Mouse (Mus musculus) limb, embryonic 15.5 days (tissue): ENCODE measurements at regions not wholly inside any gene's neighbourhood (a gene's known extent, or its start where the extent isn't known, plus 50 kb on each side); places are given as distances from the start of the nearest gene placed in this dataset.

ENCODE experiments used
- ATAC-seq: fragments of 200-750 bp; cut with Nextera tagmentation; 2 replicates; pipeline ENCODE4 v1.8.0; 2017; ENCODE audit warnings: low read depth, moderate TSS enrichment; ENCODE audit not compliant: insufficient number of reproducible peaks, low FRiP score, low TSS enrichment
- H3K27ac ChIP-seq: fragments of 300-500 bp; sonication (generic); 2 replicates; pipeline ENCODE4 v1.5.1; 2015; ENCODE audit warnings: moderate library complexity, mild to moderate bottlenecking, inconsistent platforms
- H3K27me3 ChIP-seq: fragments of 300-500 bp; sonication (generic); 2 replicates; pipeline ENCODE4 v1.6.1; 2015; ENCODE audit warnings: inconsistent platforms
- H3K36me3 ChIP-seq: fragments of 300-500 bp; sonication (generic); 2 replicates; pipeline ENCODE4 v1.6.1; 2015; ENCODE audit warnings: inconsistent platforms
- H3K4me1 ChIP-seq: fragments of 300-500 bp; sonication (generic); 2 replicates; pipeline ENCODE4 v1.6.1; 2015; ENCODE audit warnings: inconsistent platforms
- H3K4me2 ChIP-seq: fragments of 300-500 bp; sonication (generic); 2 replicates; pipeline ENCODE4 v1.6.1; 2015; ENCODE audit warnings: mild to moderate bottlenecking, inconsistent platforms
- H3K4me3 ChIP-seq: fragments of 300-500 bp; sonication (generic); 2 replicates; pipeline ENCODE4 v1.5.1; 2015; ENCODE audit warnings: mild to moderate bottlenecking, inconsistent platforms
- H3K9ac ChIP-seq: fragments of 300-500 bp; sonication (generic); 2 replicates; pipeline ENCODE4 v1.6.1; 2015; ENCODE audit warnings: inconsistent platforms
- H3K9me3 ChIP-seq: fragments of 300-500 bp; sonication (generic); 2 replicates; pipeline ENCODE4 v1.6.1; 2016; ENCODE audit warnings: inconsistent platforms
- WGBS: fragments of 180-500 bp; shearing (Covaris S2); methylation state at CpG from one replicate; pipeline ENCODE4 v1.1.7; 2015; 5-methylcytosine and 5-hydroxymethylcytosine counted together

DNA sequence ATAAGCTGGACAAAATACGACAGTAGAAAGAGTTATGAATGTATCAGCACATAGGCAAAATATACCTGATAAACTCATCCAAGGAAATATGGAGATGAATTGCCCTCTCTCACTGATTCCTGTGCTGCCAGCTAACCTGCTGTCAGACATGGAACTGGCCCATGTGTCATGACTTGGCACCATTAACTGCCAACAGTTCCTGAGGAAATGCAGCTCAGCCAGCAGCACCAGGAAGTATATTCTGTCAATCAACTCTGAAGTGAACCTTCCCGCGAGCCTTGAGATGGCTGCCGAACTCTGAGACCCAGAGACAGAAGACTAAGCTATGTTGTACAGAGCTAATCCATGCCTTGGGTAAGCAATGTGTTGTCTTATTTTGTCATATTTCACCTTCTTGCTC is 292.4 kb downstream of the Klf6 start:
- no peak overlapping the region for H3K27ac ChIP-seq
- H3K27me3 ChIP-seq, result no peaks in the 10 kb centered on the region
- no peak overlapping the region for H3K9ac ChIP-seq
- 80% methylated on average over 4 of the region's 4 CpGs for WGBS
- no peak overlapping the region for H3K4me3 ChIP-seq
- no peaks in the 10 kb centered on the region for H3K9me3 ChIP-seq
- no peak overlapping the region for H3K4me2 ChIP-seq
- H3K36me3 ChIP-seq, result no peaks in the 10 kb centered on the region
- no peaks in the 10 kb centered on the region for H3K4me1 ChIP-seq
- ATAC-seq, result no peak

DNA sequence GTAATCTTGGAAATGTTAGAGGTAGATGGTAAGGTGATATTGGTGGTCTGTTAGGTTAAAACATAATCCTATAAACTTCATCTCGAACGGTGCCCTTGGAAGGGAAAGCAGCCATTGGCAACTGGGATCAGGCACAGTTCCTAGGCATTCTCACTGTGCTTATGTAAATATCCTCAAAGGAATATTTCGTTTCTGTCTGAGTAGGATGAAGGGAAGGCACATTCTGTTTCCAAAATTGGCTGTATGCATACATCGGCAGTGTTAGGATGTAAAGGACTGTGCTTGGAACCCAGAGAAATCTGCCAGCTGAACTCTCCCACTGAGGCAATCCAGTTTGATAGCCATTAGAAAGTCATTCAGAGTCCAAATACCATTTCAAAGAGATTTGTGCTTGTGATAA is 294.9 kb downstream of the Klf6 start:
- no peak overlapping the region for H3K4me2 ChIP-seq
- ATAC-seq, result no peak
- no peak overlapping the region for H3K4me3 ChIP-seq
- H3K27ac ChIP-seq, result no peak overlapping the region
- no peak overlapping the region for H3K9ac ChIP-seq
- H3K9me3 ChIP-seq, result no peaks in the 10 kb centered on the region
- WGBS, result 70% methylated on average over 4 of the region's 4 CpGs
- no peaks in the 10 kb centered on the region for H3K36me3 ChIP-seq
- no peaks in the 10 kb centered on the region for H3K27me3 ChIP-seq
- no peaks in the 10 kb centered on the region for H3K4me1 ChIP-seq

DNA sequence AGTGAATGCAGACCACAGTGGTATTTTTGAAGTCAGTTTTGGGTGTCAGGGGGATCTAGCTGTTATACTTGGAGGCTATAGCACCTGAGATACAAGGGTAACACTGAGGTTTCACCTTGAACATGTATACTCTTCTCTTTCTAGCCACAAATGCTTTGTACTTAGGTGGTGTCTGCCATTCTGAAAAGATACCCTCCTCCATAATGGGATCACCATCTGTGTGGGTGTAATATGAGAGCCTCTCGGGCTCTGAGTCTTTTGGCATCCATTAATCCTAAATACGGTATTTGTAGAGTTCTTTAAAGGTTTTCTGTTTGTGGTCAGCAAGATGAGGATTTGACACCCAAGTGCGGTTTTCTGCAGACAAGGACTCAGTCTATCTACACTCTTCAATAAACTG is 295.7 kb downstream of the Klf6 start:
- Histone ChIP-seq H3K36me3 (no peaks in the 10 kb centered on the region), H3K4me1 (no peaks in the 10 kb centered on the region), H3K9me3 (no peaks in the 10 kb centered on the region), H3K4me3 (no peak overlapping the region), H3K27me3 (no peaks in the 10 kb centered on the region), H3K27ac (no peak overlapping the region), H3K9ac (no peak overlapping the region), H3K4me2 (no peak overlapping the region)
- 39% methylated on average over 3 of the region's 3 CpGs for WGBS
- 0 out of 2 replicates have a peak, but pooled peaks have one; percentile 30 for ATAC-seq

DNA sequence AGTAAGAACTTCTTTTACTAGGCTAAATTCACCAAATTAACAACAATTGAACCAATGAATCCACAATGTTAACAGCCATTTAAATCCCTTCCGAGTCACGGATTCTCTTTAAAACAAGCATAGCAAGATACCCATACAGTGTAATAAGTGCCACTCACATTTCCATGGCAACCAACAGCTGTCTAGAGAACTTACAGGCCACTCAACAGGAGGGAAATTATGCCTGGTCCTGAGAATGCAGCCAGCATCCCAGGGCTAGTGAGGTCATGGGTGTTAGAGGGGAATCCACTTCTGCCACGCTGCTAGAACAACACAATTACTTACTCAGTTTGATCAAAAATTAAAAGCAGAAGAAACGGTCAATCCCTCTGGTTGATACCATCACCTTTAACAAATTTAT is 296.7 kb downstream of the Klf6 start:
- ATAC-seq, result no peak
- Histone ChIP-seq H3K27me3 (no peaks in the 10 kb centered on the region), H3K27ac (no peak overlapping the region), H3K9me3 (no peaks in the 10 kb centered on the region), H3K9ac (no peak overlapping the region), H3K4me3 (no peak overlapping the region), H3K4me2 (no peak overlapping the region), H3K36me3 (no peaks in the 10 kb centered on the region), H3K4me1 (no peaks in the 10 kb centered on the region)
- WGBS, result 49% methylated on average over 4 of the region's 4 CpGs

DNA sequence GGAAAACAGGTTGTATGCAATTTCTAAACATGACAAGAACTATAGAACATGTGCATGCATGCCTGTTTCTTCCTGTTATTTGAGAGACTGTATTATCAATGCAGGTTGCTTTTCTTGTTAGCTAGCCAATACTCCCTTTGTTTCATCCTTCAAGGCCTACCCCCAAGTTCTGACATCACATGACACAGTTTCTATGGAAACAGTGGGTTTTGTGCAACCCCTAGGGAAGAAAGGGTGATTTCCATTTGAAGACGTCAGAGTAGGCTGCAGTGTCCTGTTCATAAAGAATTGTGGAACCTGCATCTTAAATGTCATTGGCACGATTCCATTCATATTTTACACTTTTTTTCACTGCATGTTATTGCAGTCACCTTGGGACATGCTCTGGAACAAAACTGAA is 298.1 kb downstream of the Klf6 start:
- Histone ChIP-seq H3K9ac (no peak overlapping the region), H3K9me3 (no peaks in the 10 kb centered on the region), H3K4me1 (no peaks in the 10 kb centered on the region), H3K27me3 (no peaks in the 10 kb centered on the region), H3K4me2 (no peak overlapping the region), H3K36me3 (no peaks in the 10 kb centered on the region), H3K4me3 (no peak overlapping the region), H3K27ac (no peak overlapping the region)
- ATAC-seq, result no peak
- 32% methylated on average over 2 of the region's 2 CpGs for WGBS

DNA sequence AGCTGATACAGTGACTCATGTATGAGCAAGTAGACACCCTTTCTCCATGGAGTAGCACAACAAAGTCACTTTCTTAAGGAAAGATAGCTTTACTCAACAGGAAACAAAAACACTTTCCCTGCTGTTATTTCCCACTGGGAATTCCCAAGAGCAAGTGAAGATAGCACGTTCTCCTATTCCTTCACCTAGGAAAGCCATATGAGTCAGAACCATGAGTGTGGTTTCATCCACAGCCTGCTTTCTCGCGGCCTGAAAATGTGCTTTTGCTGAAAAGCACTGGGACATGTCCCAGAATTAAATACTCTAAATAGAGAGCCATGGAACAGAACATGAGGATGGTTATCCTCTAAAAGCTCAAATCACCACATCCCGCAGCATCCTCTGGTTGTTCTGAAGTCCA is 304.6 kb downstream of the Klf6 start:
- no peak overlapping the region for H3K4me3 ChIP-seq
- H3K4me1 ChIP-seq, result no peaks in the 10 kb centered on the region
- 84% methylated on average over 4 of the region's 4 CpGs for WGBS
- H3K9ac ChIP-seq, result no peak overlapping the region
- no peak overlapping the region for H3K27ac ChIP-seq
- no peaks in the 10 kb centered on the region for H3K36me3 ChIP-seq
- no peaks in the 10 kb centered on the region for H3K27me3 ChIP-seq
- H3K4me2 ChIP-seq, result no peak overlapping the region
- H3K9me3 ChIP-seq, result no peaks in the 10 kb centered on the region
- no peak for ATAC-seq

DNA sequence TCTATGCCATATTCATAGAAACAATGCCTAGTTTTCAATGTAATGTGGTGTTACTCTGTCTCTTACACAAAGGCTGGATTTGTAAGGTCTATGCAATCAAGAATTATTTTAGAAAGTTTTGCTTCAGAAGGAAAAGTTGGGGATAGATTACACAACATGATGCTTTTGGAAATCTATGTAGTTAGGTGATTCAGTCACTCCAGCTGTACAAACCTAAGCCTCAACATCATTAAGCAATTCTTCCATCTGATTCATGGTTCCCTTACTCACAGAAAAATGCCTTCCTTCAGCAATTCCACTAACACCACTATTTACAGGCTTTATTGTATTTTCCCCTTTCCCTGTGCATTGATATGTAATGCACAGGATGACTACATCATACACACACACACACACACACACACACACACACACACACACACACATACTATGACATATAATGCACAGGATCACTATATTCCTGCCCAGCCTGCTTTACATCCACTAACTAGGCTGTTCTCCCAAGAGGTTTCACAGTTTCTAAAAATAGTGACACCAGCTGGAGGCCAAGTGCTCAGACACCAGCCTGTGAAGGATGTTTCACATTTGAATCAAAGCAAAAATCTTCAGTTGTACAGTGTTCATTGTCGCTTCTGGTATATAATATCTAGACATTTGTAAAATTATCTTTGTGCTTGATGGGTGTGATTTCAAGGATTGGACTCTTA is 305.9 kb downstream of the Klf6 start:
- no peak overlapping the region for H3K4me2 ChIP-seq
- 79% methylated on average over 1 of the region's 1 CpGs for WGBS
- no peaks in the 10 kb centered on the region for H3K36me3 ChIP-seq
- no peak overlapping the region for H3K9ac ChIP-seq
- no peaks in the 10 kb centered on the region for H3K4me1 ChIP-seq
- no peak overlapping the region for H3K4me3 ChIP-seq
- ATAC-seq, result no peak
- H3K27ac ChIP-seq, result no peak overlapping the region
- no peaks in the 10 kb centered on the region for H3K27me3 ChIP-seq
- no peaks in the 10 kb centered on the region for H3K9me3 ChIP-seq

DNA sequence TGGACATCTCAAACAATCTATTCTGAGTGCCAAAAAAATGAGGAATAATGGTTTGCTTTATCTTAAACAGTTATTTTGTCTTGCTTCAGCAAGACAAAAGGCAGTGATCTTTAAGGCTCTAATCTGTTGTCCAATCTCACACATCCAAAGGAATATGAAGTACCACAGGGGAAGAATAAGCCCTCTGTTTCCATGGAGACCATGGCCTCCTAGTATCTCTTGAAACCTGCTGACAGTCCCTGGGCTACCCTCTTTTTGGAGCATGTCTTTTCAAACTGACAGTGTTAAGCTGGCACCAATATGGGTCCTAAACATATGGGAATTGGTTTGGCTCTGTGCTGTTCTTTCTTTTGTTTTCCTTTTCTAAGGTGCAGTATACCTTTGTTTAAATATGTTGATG is 311.8 kb downstream of the Klf6 start:
- no peak for ATAC-seq
- H3K27ac ChIP-seq, result no peak overlapping the region
- no peak overlapping the region for H3K4me3 ChIP-seq
- no peaks in the 10 kb centered on the region for H3K27me3 ChIP-seq
- H3K4me1 ChIP-seq, result no peaks in the 10 kb centered on the region
- H3K9me3 ChIP-seq, result no peaks in the 10 kb centered on the region
- no peak overlapping the region for H3K4me2 ChIP-seq
- H3K9ac ChIP-seq, result no peak overlapping the region
- H3K36me3 ChIP-seq, result no peaks in the 10 kb centered on the region

DNA sequence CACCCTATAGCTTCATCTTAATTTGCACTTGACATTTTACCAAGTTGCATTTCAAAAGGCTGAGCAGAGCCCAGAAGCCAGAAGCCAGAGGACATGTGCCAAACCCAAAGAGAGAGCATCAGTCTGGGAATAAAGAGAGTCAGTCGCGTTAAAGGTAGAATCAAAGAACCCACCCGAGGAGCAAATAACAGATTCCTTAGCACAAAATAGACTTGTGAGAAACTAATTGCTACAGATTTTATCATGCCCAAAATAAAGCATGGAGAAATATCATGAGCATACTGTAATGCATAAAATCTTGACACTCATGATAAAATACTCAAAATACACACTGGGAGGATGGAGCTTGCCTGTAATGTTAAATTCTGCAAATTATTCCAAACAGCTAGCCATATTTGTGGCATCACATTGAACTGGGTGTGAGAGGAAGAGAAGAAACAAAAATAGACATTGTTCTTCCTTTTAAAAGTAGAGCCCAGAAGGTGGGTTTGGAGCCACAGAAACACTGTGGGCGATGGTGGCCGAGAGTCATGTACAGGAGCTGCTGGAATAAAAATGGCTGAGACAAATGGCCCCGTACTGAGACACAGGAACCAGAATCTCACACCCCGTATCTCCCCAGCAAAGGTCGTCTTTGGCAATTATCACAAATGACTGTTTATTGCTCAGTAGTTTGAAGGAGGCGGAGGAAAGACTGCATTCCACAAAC is 317.2 kb downstream of the Klf6 start:
- WGBS, result 44% methylated on average over 9 of the region's 9 CpGs
- H3K9me3 ChIP-seq, result no peaks in the 10 kb centered on the region
- no peaks in the 10 kb centered on the region for H3K36me3 ChIP-seq
- no peaks in the 10 kb centered on the region for H3K27me3 ChIP-seq
- H3K4me3 ChIP-seq, result no peak overlapping the region
- no peak overlapping the region for H3K4me2 ChIP-seq
- no peak overlapping the region for H3K9ac ChIP-seq
- no peaks in the 10 kb centered on the region for H3K4me1 ChIP-seq
- ATAC-seq, result no peak
- H3K27ac ChIP-seq, result no peak overlapping the region

DNA sequence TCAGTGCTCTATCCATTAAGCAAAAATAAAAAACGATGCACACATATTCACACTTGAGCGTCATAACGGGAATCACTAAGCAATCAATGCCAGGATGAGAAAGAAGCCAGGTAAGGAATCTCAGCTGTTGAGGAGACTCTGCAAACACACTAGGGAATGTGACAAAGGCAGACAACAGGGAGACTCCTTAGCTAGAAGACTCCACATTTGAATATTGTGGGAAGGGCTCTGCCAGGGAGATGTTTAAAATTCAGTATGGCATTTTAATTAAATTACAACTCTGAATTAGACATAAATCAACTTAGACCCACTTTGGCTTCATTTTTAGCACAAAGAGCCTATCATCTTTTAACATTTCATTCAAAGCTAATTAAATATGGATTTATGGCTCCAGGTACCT is 327.9 kb downstream of the Klf6 start:
- H3K9ac ChIP-seq, result no peak overlapping the region
- no peak overlapping the region for H3K27ac ChIP-seq
- peaks cover 6% of the 10 kb centered on the region; the same call in 1 of the 2 replicates for H3K4me1 ChIP-seq
- no peak overlapping the region for H3K4me2 ChIP-seq
- ATAC-seq, result no peak
- no peak overlapping the region for H3K4me3 ChIP-seq
- H3K27me3 ChIP-seq, result no peaks in the 10 kb centered on the region
- 76% methylated on average over 3 of the region's 3 CpGs for WGBS
- no peaks in the 10 kb centered on the region for H3K9me3 ChIP-seq
- H3K36me3 ChIP-seq, result no peaks in the 10 kb centered on the region

DNA sequence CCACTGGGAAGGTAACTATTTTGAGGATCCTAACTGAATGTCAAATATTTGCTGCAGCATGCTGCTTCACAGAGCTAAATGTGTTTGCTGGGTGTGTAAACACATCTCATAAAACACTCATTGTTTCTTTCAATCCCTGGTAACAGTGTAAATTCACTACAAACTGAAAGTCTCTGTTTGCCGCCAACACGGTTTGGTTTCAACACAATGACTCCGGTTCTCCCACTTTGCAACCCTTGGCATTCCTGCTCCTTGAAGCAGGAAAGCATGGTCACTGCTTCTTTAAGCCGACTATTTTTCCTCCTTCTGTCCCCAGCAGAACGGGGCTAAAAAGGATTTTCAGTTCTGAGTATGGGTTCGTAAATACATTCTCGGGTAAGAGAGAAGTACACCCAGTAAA is 328.3 kb downstream of the Klf6 start:
- no peak for ATAC-seq

DNA sequence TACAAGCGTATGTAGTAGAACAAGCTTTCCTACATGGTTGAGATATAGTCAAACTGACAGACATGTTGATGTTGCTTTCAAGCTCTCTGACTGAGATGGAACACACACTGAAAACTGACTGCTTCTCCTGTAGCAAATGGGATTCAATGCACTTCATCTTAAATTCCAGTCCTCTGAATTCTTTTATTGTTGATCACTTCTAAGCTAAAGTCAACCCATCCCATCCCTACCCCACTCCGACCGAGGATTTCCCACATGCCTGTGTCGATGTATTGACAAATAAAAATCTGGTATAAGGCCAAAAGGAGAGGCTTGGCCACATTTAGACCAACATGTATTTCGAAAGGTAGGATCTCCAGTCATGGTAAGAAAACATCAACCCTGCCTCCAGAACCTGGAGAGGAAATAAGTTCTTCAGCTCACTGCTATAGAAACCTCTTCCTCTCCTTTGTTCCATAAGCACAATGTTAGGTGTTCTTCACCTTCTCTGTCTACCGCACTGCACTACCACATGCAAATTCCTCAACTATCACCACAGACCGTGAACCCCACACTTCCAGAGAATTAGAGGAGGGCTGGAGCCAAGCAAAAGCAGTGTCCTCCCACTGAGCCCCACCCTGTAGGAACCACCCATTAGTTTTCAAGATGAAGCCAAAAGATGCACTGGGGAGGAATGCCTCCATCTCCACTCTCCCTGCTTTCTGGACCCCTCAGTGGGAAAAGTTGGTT is 330.1 kb downstream of the Klf6 start:
- no peaks in the 10 kb centered on the region for H3K9me3 ChIP-seq
- H3K27ac ChIP-seq, result peak overlapping the region; percentile 73
- peaks cover 10% of the 10 kb centered on the region; the same call in 1 of the 2 replicates for H3K4me1 ChIP-seq
- ATAC-seq, result no peak
- WGBS, result 81% methylated on average over 7 of the region's 7 CpGs
- H3K9ac ChIP-seq, result no peak overlapping the region
- no peaks in the 10 kb centered on the region for H3K36me3 ChIP-seq
- no peak overlapping the region for H3K4me2 ChIP-seq
- H3K4me3 ChIP-seq, result no peak overlapping the region
- no peaks in the 10 kb centered on the region for H3K27me3 ChIP-seq

More for the DNA sequence above, 328.3 kb downstream of the Klf6 start:
- Histone ChIP-seq H3K4me1 (peaks cover 10% of the 10 kb centered on the region; the same call in 1 of the 2 replicates), H3K9me3 (no peaks in the 10 kb centered on the region), H3K4me2 (no peak overlapping the region), H3K27ac (no peak overlapping the region), H3K36me3 (no peaks in the 10 kb centered on the region), H3K9ac (no peak overlapping the region), H3K4me3 (no peak overlapping the region), H3K27me3 (no peaks in the 10 kb centered on the region)
- 49% methylated on average over 7 of the region's 7 CpGs for WGBS
